Mouse (Mus musculus): ENCODE results near the gene Qrich1. TPM values are rescaled to one million over a fixed set of nuclear protein-coding genes. Genes with fewer than 3 reads are reported as not detected.
A peak's percentile ranks its signal among the peaks of the same experiment; 100 is the strongest.

Gene Qrich1
- total RNA-seq, 2 experiments from 2014 or later = 53.3 to 58.9 TPM

GRCm38 (mm10) chr9:108485301-108485875 is 31.2 kb upstream of the Qrich1 start:
- intact Hi-C loops (cut with DNase I) = no loop called here
- no peak for TF ChIP-seq CTCF (IDR thresholded peaks at IDR 0.05)
- no peak for DNase-seq
- Histone ChIP-seq H3K4me3 (no peak overlapping the region), H3K27ac (no peak overlapping the region)

DNA sequence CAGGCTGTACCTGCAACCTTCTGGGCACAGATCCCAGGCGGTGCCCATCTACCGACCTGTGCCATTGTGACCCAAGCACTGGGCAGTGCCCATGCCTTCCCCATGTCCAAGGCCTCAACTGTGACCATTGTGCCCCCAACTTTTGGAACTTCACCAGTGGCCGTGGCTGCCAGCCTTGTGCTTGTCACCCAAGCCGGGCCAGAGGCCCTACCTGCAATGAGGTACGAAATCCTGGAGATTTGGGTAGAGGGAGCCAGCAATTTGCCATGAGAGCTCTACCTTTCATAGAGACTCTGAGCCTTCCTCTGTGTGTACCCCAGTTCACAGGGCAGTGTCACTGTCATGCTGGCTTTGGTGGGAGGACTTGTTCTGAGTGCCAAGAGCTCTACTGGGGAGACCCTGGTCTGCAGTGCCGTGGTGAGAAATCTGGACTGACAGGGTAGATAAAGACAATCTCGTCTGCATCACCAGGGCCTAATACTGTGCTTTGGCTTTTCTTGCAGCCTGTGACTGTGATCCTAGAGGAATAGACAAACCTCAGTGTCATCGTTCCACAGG is 29.6 kb upstream of the Qrich1 start:
- no peak for TF ChIP-seq CTCF (IDR thresholded peaks at IDR 0.05)
- Histone ChIP-seq H3K27ac (no peak overlapping the region), H3K4me3 (no peak overlapping the region)
- intact Hi-C loops (cut with DNase I) = no loop called here
- DNase-seq = no peak

- intact Hi-C loops (cut with DNase I) = no loop called here
- peak; percentile 14 for DNase-seq
- no peak for TF ChIP-seq CTCF (IDR thresholded peaks at IDR 0.05)
These were observed 28.2 kb upstream of the Qrich1 start for GRCm38 (mm10) chr9:108488403-108488802.

GRCm38 (mm10) chr9:108489215-108489614 is 27.4 kb upstream of the Qrich1 start:
- no peak for DNase-seq
- Histone ChIP-seq H3K4me3 (peak overlapping the region; percentile 93; the same call in 1 of the 2 replicates), H3K27ac (peak overlapping the region; percentile 97)
- intact Hi-C loops (cut with DNase I) = no loop called here
- no peak for TF ChIP-seq CTCF (IDR thresholded peaks at IDR 0.05)

More at GRCm38 (mm10) chr9:108488403-108488802, 28.2 kb upstream of the Qrich1 start:
- Histone ChIP-seq H3K27ac (no peak overlapping the region), H3K4me3 (no peak overlapping the region)

DNA sequence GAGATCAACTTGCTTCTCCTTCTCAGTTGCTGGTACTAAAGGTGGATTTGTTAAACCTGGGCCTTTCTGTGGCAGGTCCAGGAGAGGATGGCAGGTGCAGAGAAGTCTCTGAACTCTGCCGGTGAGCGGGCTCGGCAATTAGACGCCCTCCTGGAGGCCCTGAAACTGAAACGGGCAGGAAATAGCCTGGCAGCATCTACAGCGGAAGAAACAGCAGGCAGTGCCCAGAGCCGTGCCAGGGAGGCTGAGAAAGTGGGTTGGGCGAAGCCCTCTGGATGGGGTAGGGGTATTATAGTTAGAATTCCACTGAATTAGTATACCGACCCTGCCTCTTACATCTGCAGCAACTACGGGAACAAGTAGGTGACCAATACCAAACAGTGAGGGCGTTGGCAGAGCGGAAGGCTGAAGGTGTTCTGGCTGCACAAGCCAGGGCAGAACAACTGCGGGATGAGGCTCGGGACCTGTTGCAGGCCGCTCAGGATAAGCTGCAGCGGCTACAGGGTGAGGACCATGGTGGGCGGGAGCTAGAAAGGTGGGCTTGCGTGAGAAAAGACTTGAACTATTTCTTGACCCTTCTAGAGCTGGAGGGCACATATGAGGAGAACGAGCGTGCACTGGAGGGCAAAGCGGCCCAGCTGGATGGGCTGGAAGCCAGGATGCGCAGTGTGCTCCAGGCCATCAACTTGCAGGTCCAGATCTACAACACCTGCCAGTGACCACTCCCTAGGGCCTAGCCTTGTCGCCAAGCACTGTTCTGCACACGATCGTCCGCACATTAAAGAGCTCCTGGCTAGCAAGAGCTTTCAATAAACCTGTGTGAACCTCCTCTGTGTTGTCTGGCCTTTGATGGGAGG is 26.7 kb upstream of the Qrich1 start:
- TF ChIP-seq CTCF (IDR thresholded peaks at IDR 0.05) = no peak
- intact Hi-C loops (cut with DNase I) = loop anchor here (2.0 kb wide), 1 partner anchor 19 kb away; no protein-coding TSS in a partner anchor
- peak overlapping the region; percentile 97 for H3K27ac ChIP-seq
- DNase-seq = no peak
- peak overlapping the region; percentile 93 for H3K4me3 ChIP-seq

GRCm38 (mm10) chr9:108490559-108491285 is 25.9 kb upstream of the Qrich1 start, which contains the start of gene Usp19:
TSS of gene Usp19 (plus strand) at chr9:108490602.
- peak; percentile 98 for DNase-seq
- peak within 1 kb of the TSS; percentile 93 for H3K4me3 ChIP-seq
- no peak for TF ChIP-seq CTCF (IDR thresholded peaks at IDR 0.05)
- intact Hi-C loops (cut with DNase I) = loop anchor here (2.0 kb wide), 1 partner anchor 18 kb away; no protein-coding TSS in a partner anchor
- peak within 1 kb of the TSS; percentile 97 for H3K27ac ChIP-seq

GRCm38 (mm10) chr9:108491286-108491580 is 25.4 kb upstream of the Qrich1 start:
- no peak for DNase-seq
- intact Hi-C loops (cut with DNase I) = loop anchor here (2.0 kb wide), 1 partner anchor 18 kb away; no protein-coding TSS in a partner anchor
- Histone ChIP-seq H3K4me3 (peak overlapping the region; percentile 93), H3K27ac (peak overlapping the region; percentile 97)
- TF ChIP-seq CTCF (IDR thresholded peaks at IDR 0.05) = no peak

DNA sequence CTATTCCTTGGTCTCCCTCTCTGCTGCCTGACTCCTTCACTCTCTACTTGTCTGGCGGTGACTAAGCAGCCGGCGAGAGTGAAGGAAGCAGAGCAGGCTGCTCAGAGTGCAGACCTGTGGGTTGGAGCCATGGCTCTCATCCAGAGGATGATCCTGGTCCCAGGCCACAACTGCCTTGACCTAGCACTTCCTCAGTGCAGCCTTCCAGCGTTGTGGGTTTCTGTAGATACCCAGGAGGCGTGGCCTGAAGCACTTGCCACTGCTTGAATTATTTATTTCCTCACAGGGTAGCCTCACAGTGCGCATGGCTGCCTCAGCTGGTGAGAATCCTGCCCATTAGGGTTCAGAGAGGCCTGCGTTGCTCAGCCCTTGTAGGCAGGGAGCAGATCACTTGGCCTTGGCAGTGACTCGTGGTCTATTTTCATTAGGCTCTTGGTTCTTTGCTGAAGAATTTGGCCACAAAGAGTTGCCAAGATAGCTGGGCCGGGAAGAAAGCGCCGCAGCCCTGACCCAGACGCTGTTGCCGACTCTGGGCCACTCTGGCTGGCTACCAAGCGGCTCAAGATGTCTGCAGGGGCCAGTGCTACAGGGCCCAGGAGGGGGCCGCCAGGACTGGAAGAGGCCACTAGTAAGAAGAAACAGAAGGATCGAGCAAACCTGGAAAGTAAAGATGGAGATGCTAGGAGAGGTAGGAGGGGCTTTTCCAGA is 24.4 kb upstream of the Qrich1 start:
- DNase-seq = peak; percentile 76
- peak overlapping the region; percentile 97 for H3K27ac ChIP-seq
- intact Hi-C loops (cut with DNase I) = no loop called here
- TF ChIP-seq CTCF (IDR thresholded peaks at IDR 0.05) = no peak
- peak overlapping the region; percentile 93 for H3K4me3 ChIP-seq

GRCm38 (mm10) chr9:108493246-108493645 is 23.4 kb upstream of the Qrich1 start:
- H3K27ac ChIP-seq = peak overlapping the region; percentile 97; the same call in 1 of the 2 replicates
- no peak for DNase-seq
- no peak for TF ChIP-seq CTCF (IDR thresholded peaks at IDR 0.05)
- no peak overlapping the region for H3K4me3 ChIP-seq
- intact Hi-C loops (cut with DNase I) = no loop called here

- TF ChIP-seq CTCF (IDR thresholded peaks at IDR 0.05) = no peak
- intact Hi-C loops (cut with DNase I) = no loop called here
- no peak overlapping the region for H3K27ac ChIP-seq
- H3K4me3 ChIP-seq = no peak overlapping the region
- peak; percentile 14 for DNase-seq
These were observed 22.3 kb upstream of the Qrich1 start for GRCm38 (mm10) chr9:108494146-108494825.

- intact Hi-C loops (cut with DNase I) = no loop called here
- no peak for TF ChIP-seq CTCF (IDR thresholded peaks at IDR 0.05)
- no peak for DNase-seq
- no peak overlapping the region for H3K4me3 ChIP-seq
- no peak overlapping the region for H3K27ac ChIP-seq
These were observed 21.7 kb upstream of the Qrich1 start for GRCm38 (mm10) chr9:108494905-108495304.
